Mouse (Mus musculus): ENCODE results near the gene Gm10719. TPM values are rescaled to one million over a fixed set of nuclear protein-coding genes. Genes with fewer than 3 reads are reported as not detected.
A peak's percentile ranks its signal among the peaks of the same experiment; 100 is the strongest.
"Not testable (repeated sequence)": the region's sequence is repeated elsewhere in the genome, so short reads cannot be mapped to it uniquely, and the experiment has no call there.

Gm10719 gene
- polyA plus RNA-seq, 1 experiment from 2014 or later = not detected

GRCm38 (mm10) chr9:3019835-3020727, 2.9 kb downstream of the Gm10719 start:
- H3K4me2 ChIP-seq (ENCODE audit: low read length); H3K9me3 ChIP-seq (ENCODE audit: control insufficient read depth, low read length); H3K9ac ChIP-seq (ENCODE audit: low read length); H3K4me3 ChIP-seq (ENCODE audit: control insufficient read depth in 1 of 2, insufficient read depth in 1 of 2, low read depth in 1 of 2, low read length in 2 of 2); H3K36me3 ChIP-seq (ENCODE audit: control insufficient read depth, insufficient read depth, low read length); H3K4me1 ChIP-seq (ENCODE audit: control insufficient read depth in 2 of 2, insufficient read depth in 2 of 2, low read length in 2 of 2); H3K27me3 ChIP-seq (ENCODE audit: control insufficient read depth, insufficient read depth, low read length); H3K27ac ChIP-seq (replicated peaks in 1 of 2; ENCODE audit: control insufficient read depth in 1 of 2, insufficient read depth in 1 of 2, low read depth in 2 of 2, low read length in 2 of 2): not testable (repeated sequence)
- 74% methylated on average over 11 of the region's 19 CpGs for WGBS
- peak; percentile 64; the same call in 1 of the 2 replicates for ATAC-seq (ENCODE audit: insufficient number of reproducible peaks, insufficient read depth, low FRiP score, low read depth)

GRCm38 (mm10) chr9:3022316-3023008, 5.3 kb downstream of the Gm10719 start:
- not testable (repeated sequence) for H3K27ac ChIP-seq (replicated peaks in 1 of 2; ENCODE audit: control insufficient read depth in 1 of 2, insufficient read depth in 1 of 2, low read depth in 2 of 2, low read length in 2 of 2); H3K36me3 ChIP-seq (ENCODE audit: control insufficient read depth, insufficient read depth, low read length); H3K9ac ChIP-seq (ENCODE audit: low read length); H3K4me2 ChIP-seq (ENCODE audit: low read length); H3K4me3 ChIP-seq (ENCODE audit: control insufficient read depth in 1 of 2, insufficient read depth in 1 of 2, low read depth in 1 of 2, low read length in 2 of 2); ATAC-seq (ENCODE audit: insufficient number of reproducible peaks, insufficient read depth, low FRiP score, low read depth); H3K9me3 ChIP-seq (ENCODE audit: control insufficient read depth, low read length); H3K4me1 ChIP-seq (ENCODE audit: control insufficient read depth in 2 of 2, insufficient read depth in 2 of 2, low read length in 2 of 2); H3K27me3 ChIP-seq (ENCODE audit: control insufficient read depth, insufficient read depth, low read length)
- WGBS = 67% methylated on average over 9 of the region's 13 CpGs

GRCm38 (mm10) chr9:3023312-3023984, 6.2 kb downstream of the Gm10719 start, which contains the start of gene Gm10718:
Gene Gm10718, plus strand, starts transcription at chr9:3023547.
- not testable (repeated sequence) for H3K9ac ChIP-seq (ENCODE audit: low read length); H3K4me3 ChIP-seq (ENCODE audit: control insufficient read depth in 1 of 2, insufficient read depth in 1 of 2, low read depth in 1 of 2, low read length in 2 of 2); H3K4me2 ChIP-seq (ENCODE audit: low read length); ATAC-seq (ENCODE audit: insufficient number of reproducible peaks, insufficient read depth, low FRiP score, low read depth); H3K9me3 ChIP-seq (ENCODE audit: control insufficient read depth, low read length); H3K27ac ChIP-seq (replicated peaks in 1 of 2; ENCODE audit: control insufficient read depth in 1 of 2, insufficient read depth in 1 of 2, low read depth in 2 of 2, low read length in 2 of 2); H3K36me3 ChIP-seq (ENCODE audit: control insufficient read depth, insufficient read depth, low read length); H3K27me3 ChIP-seq (ENCODE audit: control insufficient read depth, insufficient read depth, low read length); H3K4me1 ChIP-seq (ENCODE audit: control insufficient read depth in 2 of 2, insufficient read depth in 2 of 2, low read length in 2 of 2)
- WGBS = 73% methylated on average over 9 of the region's 13 CpGs

GRCm38 (mm10) chr9:3023985-3024648, 6.9 kb downstream of the Gm10719 start:
- H3K9me3 ChIP-seq (ENCODE audit: control insufficient read depth, low read length); H3K9ac ChIP-seq (ENCODE audit: low read length); H3K4me1 ChIP-seq (ENCODE audit: control insufficient read depth in 2 of 2, insufficient read depth in 2 of 2, low read length in 2 of 2); H3K4me3 ChIP-seq (ENCODE audit: control insufficient read depth in 1 of 2, insufficient read depth in 1 of 2, low read depth in 1 of 2, low read length in 2 of 2); H3K27ac ChIP-seq (replicated peaks in 1 of 2; ENCODE audit: control insufficient read depth in 1 of 2, insufficient read depth in 1 of 2, low read depth in 2 of 2, low read length in 2 of 2); ATAC-seq (ENCODE audit: insufficient number of reproducible peaks, insufficient read depth, low FRiP score, low read depth); H3K27me3 ChIP-seq (ENCODE audit: control insufficient read depth, insufficient read depth, low read length); H3K4me2 ChIP-seq (ENCODE audit: low read length); H3K36me3 ChIP-seq (ENCODE audit: control insufficient read depth, insufficient read depth, low read length): not testable (repeated sequence)
- 60% methylated on average over 15 of the region's 16 CpGs for WGBS

GRCm38 (mm10) chr9:3024912-3025467, 7.8 kb downstream of the Gm10719 start, which contains the start of gene Gm10717:
Gene Gm10717, plus strand, starts transcription at chr9:3025417.
- H3K27me3 ChIP-seq (ENCODE audit: control insufficient read depth, insufficient read depth, low read length); ATAC-seq (ENCODE audit: insufficient number of reproducible peaks, insufficient read depth, low FRiP score, low read depth); H3K9me3 ChIP-seq (ENCODE audit: control insufficient read depth, low read length); H3K4me2 ChIP-seq (ENCODE audit: low read length); H3K4me3 ChIP-seq (ENCODE audit: control insufficient read depth in 1 of 2, insufficient read depth in 1 of 2, low read depth in 1 of 2, low read length in 2 of 2); H3K9ac ChIP-seq (ENCODE audit: low read length); H3K36me3 ChIP-seq (ENCODE audit: control insufficient read depth, insufficient read depth, low read length); H3K27ac ChIP-seq (replicated peaks in 1 of 2; ENCODE audit: control insufficient read depth in 1 of 2, insufficient read depth in 1 of 2, low read depth in 2 of 2, low read length in 2 of 2); H3K4me1 ChIP-seq (ENCODE audit: control insufficient read depth in 2 of 2, insufficient read depth in 2 of 2, low read length in 2 of 2): not testable (repeated sequence)
- 65% methylated on average over 12 of the region's 12 CpGs for WGBS

GRCm38 (mm10) chr9:3025653-3026052, 8.4 kb downstream of the Gm10719 start:
- 62% methylated on average over 4 of the region's 6 CpGs for WGBS
- H3K9me3 ChIP-seq (ENCODE audit: control insufficient read depth, low read length); H3K27me3 ChIP-seq (ENCODE audit: control insufficient read depth, insufficient read depth, low read length); H3K9ac ChIP-seq (ENCODE audit: low read length); H3K4me2 ChIP-seq (ENCODE audit: low read length); H3K4me1 ChIP-seq (ENCODE audit: control insufficient read depth in 2 of 2, insufficient read depth in 2 of 2, low read length in 2 of 2); ATAC-seq (ENCODE audit: insufficient number of reproducible peaks, insufficient read depth, low FRiP score, low read depth); H3K36me3 ChIP-seq (ENCODE audit: control insufficient read depth, insufficient read depth, low read length); H3K4me3 ChIP-seq (ENCODE audit: control insufficient read depth in 1 of 2, insufficient read depth in 1 of 2, low read depth in 1 of 2, low read length in 2 of 2); H3K27ac ChIP-seq (replicated peaks in 1 of 2; ENCODE audit: control insufficient read depth in 1 of 2, insufficient read depth in 1 of 2, low read depth in 2 of 2, low read length in 2 of 2): not testable (repeated sequence)

GRCm38 (mm10) chr9:3026136-3026535, 8.9 kb downstream of the Gm10719 start:
- not testable (repeated sequence) for H3K9me3 ChIP-seq (ENCODE audit: control insufficient read depth, low read length); H3K4me3 ChIP-seq (ENCODE audit: control insufficient read depth in 1 of 2, insufficient read depth in 1 of 2, low read depth in 1 of 2, low read length in 2 of 2); H3K4me2 ChIP-seq (ENCODE audit: low read length); H3K36me3 ChIP-seq (ENCODE audit: control insufficient read depth, insufficient read depth, low read length); H3K27ac ChIP-seq (replicated peaks in 1 of 2; ENCODE audit: control insufficient read depth in 1 of 2, insufficient read depth in 1 of 2, low read depth in 2 of 2, low read length in 2 of 2); ATAC-seq (ENCODE audit: insufficient number of reproducible peaks, insufficient read depth, low FRiP score, low read depth); H3K27me3 ChIP-seq (ENCODE audit: control insufficient read depth, insufficient read depth, low read length); H3K9ac ChIP-seq (ENCODE audit: low read length); H3K4me1 ChIP-seq (ENCODE audit: control insufficient read depth in 2 of 2, insufficient read depth in 2 of 2, low read length in 2 of 2)
- WGBS = 68% methylated on average over 5 of the region's 5 CpGs

All from heart, embryonic 14.5 days (tissue).